Mouse (Mus musculus) MEL (cell line): ENCODE measurements around the gene Snx18.

Source experiments
- E2F4 ChIP-seq: IDR thresholded peaks from 2 replicates; pipeline ENCODE4 v1.6.1; 2011; ENCODE audit warnings: low read depth, low read length, improper control_type of control experiment, borderline replicate concordance
- GATA1 ChIP-seq: IDR thresholded peaks from 2 replicates; pipeline ENCODE4 v1.6.1; 2011; ENCODE audit warnings: low read depth, low read length, improper control_type of control experiment
- POLR2A ChIP-seq, 2 experiments: IDR thresholded peaks; 2 replicates each; pipeline ENCODE4 v1.6.1; 2011 to 2012; ENCODE audit warnings: low read length in 2 of 2, mild to moderate bottlenecking in 2 of 2, control low read depth in 1 of 2, improper control_type of control experiment in 1 of 2, low read depth in 1 of 2, moderate library complexity in 1 of 2; ENCODE audit not compliant: control insufficient read depth in 1 of 2, insufficient read depth in 1 of 2, poor library complexity in 1 of 2
- ZKSCAN1 ChIP-seq: IDR thresholded peaks from 2 replicates; pipeline ENCODE4 v1.6.1; 2012; ENCODE audit warnings: low read depth, mild to moderate bottlenecking, inconsistent platforms, low read length, improper control_type of control experiment, moderate library complexity

DNA sequence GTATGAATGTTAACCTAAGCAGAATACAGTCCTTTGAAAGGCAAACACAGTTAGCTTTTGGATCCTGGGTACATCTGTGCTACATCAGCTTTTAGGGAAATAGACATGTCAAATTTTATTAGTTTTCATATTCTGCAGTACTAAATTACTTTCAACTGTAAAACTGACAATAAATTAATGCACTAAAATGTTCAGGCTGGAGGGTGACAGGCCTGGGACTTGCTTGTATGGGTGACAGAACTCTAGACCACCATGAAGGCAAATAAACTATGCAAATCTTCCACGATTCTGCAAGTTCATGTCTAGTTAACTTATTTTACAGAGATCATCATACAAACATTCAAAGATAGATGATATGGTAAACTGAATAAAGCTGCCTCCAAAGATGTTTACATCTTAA is 36.3 kb downstream of the Snx18 start:
- TF ChIP-seq ZKSCAN1 (no peak), POLR2A (IDR thresholded peaks at IDR 0.05; ENCODE audit: control insufficient read depth in 1 of 2, insufficient read depth in 1 of 2, low read depth in 1 of 2, low read length in 2 of 2, poor library complexity in 1 of 2) (no peak), E2F4 (no peak), GATA1 (no peak)
